Mouse (Mus musculus) bone marrow macrophage, adult 2 months (primary cell): ENCODE results near the gene Pcyt1b.

Source experiments
- CTCF ChIP-seq: IDR thresholded peaks from 2 replicates; pipeline ENCODE4 v1.5.1; 2012; ENCODE audit warnings: low read depth, mild to moderate bottlenecking, low read length, moderate library complexity
- POLR2A ChIP-seq: IDR thresholded peaks from 2 replicates; pipeline ENCODE4 v1.6.1; 2012; ENCODE audit warnings: mild to moderate bottlenecking, low read depth, low read length, borderline replicate concordance

- TF ChIP-seq CTCF (no peak), POLR2A (no peak)
Observed at GRCm38 (mm10) chrX:93644022-93644421, 10.6 kb upstream of the Pcyt1b start.
